Mouse (Mus musculus) CH12F3 (cell line): ENCODE results near the gene Qser1.

Experiments used
- in situ Hi-C: fragments of 300-500 bp; cut with MboI; formaldehyde crosslinking; loops from 2 replicates; pipeline ENCODE4 v1.14.3; 2020; ENCODE audit warnings: low sequenced_read_pairs

Qser1 gene

GRCm38 (mm10) chr2:104740248-104740949, 76.2 kb downstream of the Qser1 start:
- in situ Hi-C loops, result no loop called here

DNA sequence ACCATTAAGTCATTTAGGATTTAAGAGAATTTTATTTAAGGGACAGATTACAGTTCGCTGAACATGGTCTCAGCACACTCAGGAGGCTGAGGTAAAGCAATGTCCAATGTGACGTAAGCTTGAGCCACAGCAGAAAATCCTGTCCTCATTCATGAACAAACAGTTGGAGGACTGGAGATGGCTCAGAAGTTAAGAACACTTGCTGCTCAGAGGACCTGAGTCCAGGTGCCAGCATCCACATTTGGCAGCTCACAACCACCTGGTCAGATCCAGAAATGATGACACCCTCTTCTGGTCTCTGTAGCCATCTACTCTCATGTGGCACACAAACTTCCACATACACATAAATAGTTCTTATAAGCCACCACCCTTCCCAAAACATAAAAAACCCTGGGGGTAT, 76.9 kb downstream of the Qser1 start:
- in situ Hi-C loops, result no loop called here

DNA sequence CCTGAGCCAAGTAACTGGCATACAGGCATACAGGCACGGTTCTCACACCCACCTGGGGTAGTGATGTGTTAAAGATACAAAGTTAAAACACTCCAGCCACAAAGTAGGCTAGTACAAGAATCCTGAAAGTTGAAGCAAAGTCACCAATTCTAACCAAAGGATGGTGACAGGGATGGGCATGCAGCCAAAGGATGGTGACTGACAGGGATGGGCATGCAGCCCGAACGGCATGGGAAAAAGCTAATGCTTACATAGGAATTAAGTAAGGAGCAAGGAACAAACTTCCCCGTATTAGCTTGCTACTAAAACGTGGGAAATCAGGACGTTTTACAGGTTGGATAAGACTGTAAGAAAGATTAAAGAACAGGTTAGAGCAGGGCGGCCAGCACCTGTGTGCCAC, 80.3 kb downstream of the Qser1 start:
- in situ Hi-C loops, result no loop called here

- in situ Hi-C loops, result no loop called here
These were observed 83.9 kb downstream of the Qser1 start for GRCm38 (mm10) chr2:104732562-104733256.

DNA sequence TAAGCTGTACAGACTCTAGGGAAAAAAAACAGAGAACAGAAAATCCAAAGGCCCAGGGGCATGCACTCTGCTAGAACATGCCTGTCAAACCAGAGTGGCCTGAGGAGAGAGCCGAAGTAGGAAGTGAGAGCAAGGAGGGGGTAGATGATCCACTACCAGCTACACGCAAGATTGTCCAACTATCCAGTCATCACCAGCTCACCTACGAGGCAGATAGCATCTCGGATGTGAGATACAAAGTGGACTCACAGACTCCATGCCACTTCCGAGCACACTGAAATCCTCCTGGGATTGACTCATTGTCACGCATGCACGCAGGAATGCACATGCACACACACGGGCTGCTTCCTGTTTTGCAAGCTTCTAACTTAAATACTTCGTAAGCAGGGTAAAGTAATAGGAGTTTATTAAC, 84.5 kb downstream of the Qser1 start:
- in situ Hi-C loops, result no loop called here

DNA sequence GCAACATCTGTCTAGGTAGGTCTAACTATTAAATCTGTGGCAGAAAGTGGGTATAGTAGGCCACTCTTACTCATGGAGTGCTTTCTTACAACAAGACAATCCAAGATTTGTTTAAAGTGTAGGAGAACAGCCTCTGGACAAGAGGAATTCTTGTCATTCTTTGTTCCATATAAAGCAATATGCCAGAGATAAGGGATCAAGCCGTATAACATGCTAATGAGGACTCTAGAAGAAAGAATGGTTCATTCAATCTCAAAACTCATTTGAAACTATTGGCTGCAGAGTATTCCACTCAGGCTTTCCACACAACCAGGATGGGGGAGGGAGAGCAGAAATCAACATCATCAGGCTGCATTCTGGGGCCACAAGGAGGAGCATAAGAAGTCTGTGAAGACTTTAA, 89.2 kb downstream of the Qser1 start:
- in situ Hi-C loops, result no loop called here

DNA sequence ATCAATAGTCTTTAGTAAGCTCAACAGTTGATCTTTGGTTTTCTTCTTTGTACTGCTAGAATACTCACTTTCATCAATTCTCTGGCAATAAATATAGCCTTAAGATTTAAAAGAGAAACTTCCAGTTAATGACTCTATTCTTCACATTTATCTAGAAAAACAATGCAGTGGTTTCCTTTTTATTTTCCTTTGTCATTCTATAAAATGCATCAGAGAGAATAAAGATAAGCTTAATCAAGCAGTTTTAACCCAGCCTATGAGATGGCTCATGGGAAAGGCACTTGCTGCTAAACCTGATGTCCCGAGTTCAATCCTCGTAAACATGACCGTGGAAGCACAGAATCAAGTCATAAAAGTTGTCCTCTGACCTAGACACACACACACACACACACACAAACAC, 94.5 kb downstream of the Qser1 start:
- in situ Hi-C loops, result no loop called here

DNA sequence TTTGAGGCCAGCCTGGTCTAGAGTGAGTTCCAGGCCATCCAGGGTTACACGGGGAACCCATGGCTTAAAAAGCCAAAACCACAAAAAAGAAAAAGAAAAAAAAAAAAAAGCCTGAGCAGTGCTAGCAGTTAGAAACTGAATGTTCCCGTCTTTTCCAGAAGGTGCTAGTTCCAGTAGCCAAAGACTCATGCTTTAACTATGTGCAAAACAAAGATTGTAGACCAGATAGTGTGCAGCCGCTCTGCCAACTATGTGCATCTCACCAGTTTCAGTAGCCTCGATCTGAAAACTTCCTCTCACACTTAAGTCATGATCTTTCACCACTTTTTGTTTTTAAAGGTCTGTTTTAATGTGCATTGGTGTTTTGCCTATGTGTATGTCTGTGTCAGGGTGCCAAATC, 98.7 kb downstream of the Qser1 start:
- in situ Hi-C loops, result no loop called here

DNA sequence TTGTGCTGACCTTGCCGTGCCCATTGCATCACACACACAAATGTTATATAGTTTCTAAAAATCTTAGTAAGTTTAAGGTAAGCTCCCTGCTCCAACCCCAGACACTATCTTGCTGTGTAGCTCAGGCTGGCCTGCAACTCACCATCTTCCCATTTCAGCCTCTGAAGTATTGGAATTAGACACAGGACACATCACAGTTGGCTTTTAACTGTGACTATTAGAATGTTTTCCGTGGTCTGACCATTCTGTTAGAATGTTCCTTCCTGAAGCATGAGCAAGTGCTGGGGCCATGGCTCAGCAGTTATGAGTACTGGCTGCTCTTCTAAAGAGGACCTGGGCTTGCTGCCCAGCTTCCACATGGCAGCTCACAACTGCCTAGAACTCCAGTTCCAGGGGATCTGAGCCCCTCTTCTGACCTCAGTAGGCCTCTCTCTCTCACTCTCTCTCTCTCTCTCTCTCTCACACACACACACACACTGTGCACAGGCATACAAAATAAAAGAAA, 99.3 kb downstream of the Qser1 start:
- in situ Hi-C loops, result no loop called here

DNA sequence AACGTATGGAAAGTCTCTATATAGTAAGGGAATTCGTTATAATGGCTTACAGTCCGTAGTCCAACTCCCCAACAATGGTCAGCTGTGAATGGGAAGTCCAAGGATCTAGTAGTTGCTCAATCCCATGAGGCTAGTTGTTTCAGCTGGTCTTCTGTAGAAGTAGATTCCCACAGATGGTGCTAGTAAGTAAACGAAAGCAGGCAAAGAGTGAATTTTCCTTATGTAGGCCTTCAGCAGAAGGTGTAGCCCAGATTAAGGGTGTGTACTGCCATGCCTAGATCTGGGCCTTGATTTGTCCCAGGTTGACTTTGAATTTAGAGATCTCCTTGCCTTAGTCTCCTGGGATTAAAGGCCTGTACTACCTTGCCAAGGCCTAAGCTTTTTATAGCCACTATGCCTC, 100.3 kb downstream of the Qser1 start, which contains the start of gene Pin1rt1:
Gene Pin1rt1, minus strand, starts transcription at position 101 of the 400 bp plus-strand sequence.
- in situ Hi-C loops, result no loop called here

DNA sequence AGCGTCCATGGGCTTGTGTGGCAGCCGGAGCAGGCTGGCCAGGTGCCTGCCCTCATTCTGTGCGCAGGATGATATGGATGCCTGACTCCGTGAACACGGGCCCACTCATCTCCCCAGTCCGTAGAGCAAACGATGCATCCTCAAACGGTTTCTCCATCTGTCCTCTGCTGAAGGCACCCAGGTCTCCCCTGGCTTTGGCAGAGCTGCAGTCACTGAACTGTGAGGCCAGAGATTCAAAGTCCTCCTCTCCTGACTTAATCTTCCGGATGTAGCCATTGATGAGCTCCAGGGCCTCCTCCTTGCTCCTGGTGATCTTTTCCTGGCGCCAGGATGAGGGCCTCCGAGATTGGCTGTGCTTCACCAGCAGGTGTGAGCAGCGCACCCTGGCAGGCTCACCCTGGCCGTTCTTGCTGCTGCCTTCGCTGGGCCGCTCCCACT, 102.3 kb downstream of the Qser1 start:
- in situ Hi-C loops, result no loop called here

DNA sequence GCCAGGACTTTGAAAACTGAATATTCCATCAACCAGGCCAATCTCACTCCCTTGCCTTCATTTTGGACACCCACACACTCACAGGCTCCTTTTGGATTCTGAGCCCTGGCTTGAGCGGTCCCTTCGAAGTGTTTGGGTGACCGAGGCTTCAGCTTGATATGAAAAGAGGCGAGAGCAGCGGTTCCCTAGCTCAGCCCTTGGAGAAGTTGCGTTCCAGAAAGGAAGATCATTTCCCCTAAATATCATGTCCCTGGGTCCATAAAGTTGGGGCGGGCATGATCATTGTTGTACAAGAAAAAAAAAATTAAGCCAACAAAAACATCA, 104.1 kb downstream of the Qser1 start:
- in situ Hi-C loops, result no loop called here

GRCm38 (mm10) chr2:104711585-104712485, 104.7 kb downstream of the Qser1 start, which contains the start of gene Tcp11l1:
Gene Tcp11l1 (minus strand): TSS chr2:104712169.
- in situ Hi-C loops, result no loop called here

DNA sequence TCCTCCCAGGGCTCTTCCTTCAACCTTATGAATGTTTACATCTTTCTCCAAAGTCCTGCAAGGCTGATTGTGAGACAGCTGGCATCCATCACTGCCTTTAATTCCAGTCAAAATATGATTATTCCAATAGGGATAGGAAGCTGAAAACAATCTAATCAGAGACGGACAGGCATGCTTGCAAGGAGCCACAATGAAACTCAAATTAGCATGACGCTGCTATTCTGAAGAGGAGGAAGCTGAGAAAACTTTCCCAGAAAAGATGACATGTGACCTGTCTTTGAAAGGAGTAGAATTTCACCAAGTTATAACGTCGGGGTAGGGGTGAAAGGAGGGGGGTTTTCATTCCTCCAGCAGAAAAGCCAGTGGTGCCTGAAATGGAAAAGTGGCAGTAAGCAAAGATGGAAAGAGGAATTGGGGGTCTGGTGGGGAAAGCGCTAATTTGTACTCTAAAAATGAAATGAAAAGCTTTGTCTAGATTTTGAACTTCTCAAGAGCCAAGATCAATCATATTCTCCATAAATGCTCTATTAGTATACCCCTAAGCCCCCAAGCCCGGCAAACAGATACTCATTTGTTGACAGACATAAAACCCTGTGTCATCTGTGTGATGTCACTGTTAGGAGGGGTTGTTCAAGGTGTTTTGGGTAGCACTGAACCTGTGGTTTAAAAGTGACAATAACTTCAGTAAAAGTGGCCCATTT, 105.7 kb downstream of the Qser1 start:
- in situ Hi-C loops, result no loop called here

DNA sequence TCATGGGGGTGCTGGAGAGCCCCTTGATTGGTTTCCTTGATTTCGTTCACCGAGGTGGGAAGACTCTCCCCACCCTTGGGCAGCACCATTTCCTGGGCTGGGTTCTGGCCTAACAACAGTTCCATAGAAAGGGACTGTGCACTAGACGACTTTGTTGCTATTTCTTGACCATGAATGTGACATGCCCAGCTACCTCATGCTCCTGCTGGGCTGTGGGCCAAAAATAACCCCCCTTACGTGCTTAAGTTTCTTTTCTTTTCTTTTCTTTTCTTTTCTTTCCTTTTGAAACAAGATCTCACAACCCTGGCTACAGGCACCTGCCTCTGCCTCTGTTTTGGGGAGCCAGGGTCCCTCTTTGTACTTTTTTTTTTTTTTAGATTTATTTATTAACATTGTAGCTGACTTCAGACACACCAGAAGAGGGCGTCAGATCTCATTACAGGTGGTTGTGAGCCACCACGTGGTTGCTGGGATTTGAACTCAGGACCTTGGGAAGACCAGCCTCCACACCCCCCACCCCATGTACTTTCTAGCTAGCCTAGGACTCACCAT, 106.7 kb downstream of the Qser1 start:
- in situ Hi-C loops, result no loop called here
